Mouse (Mus musculus) lung, postnatal 36 days (tissue): ENCODE measurements around the gene Mup5.
A peak's percentile ranks its signal among the peaks of the same experiment; 100 is the strongest.
"Not testable (repeated sequence)": the region's sequence is repeated elsewhere in the genome, so short reads cannot be mapped to it uniquely, and the experiment has no call there.

ENCODE experiments used
- DNase-seq: peaks from one replicate; pipeline ENCODE4 v3.0.0; 2022; ENCODE audit warnings: mixed read lengths

Mup5 gene

GRCm38 (mm10) chr4:61834952-61835708 lies at the start of gene Mup5:
Mup5 (minus strand) TSS chr4:61835233.
- DNase-seq: no peak

DNA sequence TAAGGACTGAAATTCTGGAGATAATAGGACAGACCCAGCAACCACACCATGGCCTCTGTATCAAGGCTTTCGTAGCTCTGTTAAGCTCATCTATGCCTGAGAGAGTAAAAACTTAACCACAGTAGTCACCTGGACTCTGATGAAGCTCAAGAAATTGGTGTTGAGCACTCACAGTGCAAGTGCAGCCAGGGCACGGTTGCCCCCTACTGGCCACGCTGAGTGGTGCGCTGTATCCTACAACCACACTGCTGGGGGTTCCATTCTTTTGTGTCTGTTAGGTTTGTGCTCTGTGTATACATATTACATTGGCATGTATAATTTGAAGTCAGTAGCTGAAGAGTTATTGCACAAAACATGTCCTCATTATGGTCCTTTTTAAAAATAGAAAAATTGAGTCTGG lies 23.1 kb upstream of the Mup5 start:
- peak; percentile 16 for DNase-seq

- DNase-seq: no peak
These were observed 21.0 kb upstream of the Mup5 start for GRCm38 (mm10) chr4:61855831-61856698.

- no peak for DNase-seq
These were observed 20.3 kb upstream of the Mup5 start for GRCm38 (mm10) chr4:61855344-61855743.

- peak; percentile 23 for DNase-seq
These were observed 9.9 kb upstream of the Mup5 start for GRCm38 (mm10) chr4:61844758-61845455.

- DNase-seq: no peak
These were observed 5.8 kb downstream of the Mup5 start for GRCm38 (mm10) chr4:61829211-61829610.

GRCm38 (mm10) chr4:61823185-61823584 lies 11.8 kb downstream of the Mup5 start:
- no peak for DNase-seq

- DNase-seq: not testable (repeated sequence)
These were observed 12.5 kb downstream of the Mup5 start for GRCm38 (mm10) chr4:61822541-61822940.

GRCm38 (mm10) chr4:61815602-61816001 lies 19.4 kb downstream of the Mup5 start:
- DNase-seq: no peak

DNA sequence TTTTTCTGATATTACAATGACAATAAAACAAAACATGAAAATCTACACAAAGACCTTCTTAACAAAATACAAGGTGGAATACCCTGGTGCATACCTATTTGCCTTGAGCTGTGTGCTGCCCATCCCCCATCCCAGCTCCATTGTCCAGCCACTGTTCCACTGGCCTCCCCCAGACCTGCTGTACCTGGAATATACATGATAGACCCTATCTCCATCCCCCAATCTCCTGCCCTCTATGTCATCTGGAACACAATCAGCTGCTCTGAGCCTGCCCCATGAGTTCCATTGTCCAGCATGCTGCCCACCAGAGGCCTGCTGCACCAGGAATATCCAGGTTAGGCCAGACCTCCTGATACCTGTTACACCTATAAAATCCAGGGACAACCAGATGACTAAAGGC lies 21.6 kb downstream of the Mup5 start:
- no peak for DNase-seq

DNA sequence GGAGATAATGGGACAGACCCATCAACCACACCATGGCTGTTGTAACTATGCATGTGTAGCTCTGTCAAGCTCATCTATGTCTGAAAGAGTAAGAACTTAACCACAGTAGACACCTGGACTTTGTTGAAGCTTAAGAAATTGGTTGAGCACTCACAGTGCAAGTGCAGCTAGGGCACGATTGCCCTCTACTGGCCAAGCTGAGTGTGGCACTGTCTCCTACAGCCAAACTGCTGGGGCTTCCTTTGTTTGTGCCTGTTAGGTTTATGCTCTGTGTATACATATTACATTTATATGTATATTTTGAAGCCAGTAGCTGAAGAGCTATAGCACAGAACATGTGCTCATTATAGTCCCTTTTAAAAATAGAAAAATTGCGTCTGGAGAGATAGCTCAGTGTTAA lies 23.8 kb downstream of the Mup5 start:
- DNase-seq: peak; percentile 16

- not testable (repeated sequence) for DNase-seq
These were observed 26.1 kb downstream of the Mup5 start for GRCm38 (mm10) chr4:61808926-61809325.

GRCm38 (mm10) chr4:61789699-61790098 lies 45.3 kb downstream of the Mup5 start:
- not testable (repeated sequence) for DNase-seq

GRCm38 (mm10) chr4:61784231-61784630 lies 50.8 kb downstream of the Mup5 start:
- not testable (repeated sequence) for DNase-seq

GRCm38 (mm10) chr4:61782169-61782568 lies 52.9 kb downstream of the Mup5 start, which contains the start of gene Mup19:
Mup19 (minus strand) TSS chr4:61782269.
- not testable (repeated sequence) for DNase-seq
